Mouse (Mus musculus) limb, embryonic 14.5 days (tissue): ENCODE data around the gene Cps1. TPM values are rescaled to one million over a fixed set of nuclear protein-coding genes. Genes with fewer than 3 reads are reported as not detected.

Experiments
- ATAC-seq: fragments of 200-750 bp; cut with Nextera tagmentation; 2 replicates; pipeline ENCODE4 v1.8.0; 2017; ENCODE audit warnings: low read depth, moderate number of reproducible peaks, moderate TSS enrichment; ENCODE audit not compliant: low FRiP score
- DNase-seq: peaks from one replicate; pipeline ENCODE4 v3.0.0-alpha.2; 2015; ENCODE audit warnings: low spot score
- H3K27ac ChIP-seq: fragments of 300-500 bp; sonication (generic); replicated peaks from 2 replicates; pipeline ENCODE4 v1.5.1; 2014; ENCODE audit warnings: low read depth, mild to moderate bottlenecking, low read length, moderate library complexity, mixed read lengths
- H3K27me3 ChIP-seq: fragments of 300-500 bp; sonication (generic); 2 replicates; pipeline ENCODE4 v1.6.1; 2014; ENCODE audit warnings: low read length, mixed read lengths; ENCODE audit not compliant: control insufficient read depth, insufficient read depth
- H3K36me3 ChIP-seq: fragments of 300-500 bp; sonication (generic); 2 replicates; pipeline ENCODE4 v1.6.1; 2014; ENCODE audit warnings: mild to moderate bottlenecking, low read length, moderate library complexity, mixed read lengths; ENCODE audit not compliant: control insufficient read depth, insufficient read depth
- H3K4me1 ChIP-seq: fragments of 300-500 bp; sonication (generic); 2 replicates; pipeline ENCODE4 v1.6.1; 2014; ENCODE audit warnings: antibody characterized with exemption, low read length, mixed read lengths; ENCODE audit not compliant: control insufficient read depth, insufficient read depth
- H3K4me2 ChIP-seq: fragments of 300-500 bp; sonication (generic); replicated peaks from 2 replicates; pipeline ENCODE4 v1.6.1; 2014; ENCODE audit warnings: low read depth, mild to moderate bottlenecking, low read length, moderate library complexity; ENCODE audit not compliant: severe bottlenecking
- H3K4me3 ChIP-seq: fragments of 300-500 bp; sonication (generic); replicated peaks from 2 replicates; pipeline ENCODE4 v1.5.1; 2014; ENCODE audit warnings: low read length
- H3K9ac ChIP-seq: fragments of 300-500 bp; sonication (generic); 2 replicates; pipeline ENCODE4 v1.6.1; 2014; ENCODE audit warnings: mild to moderate bottlenecking, low read depth, low read length, moderate library complexity; ENCODE audit not compliant: severe bottlenecking
- H3K9me3 ChIP-seq: fragments of 300-500 bp; sonication (generic); 2 replicates; pipeline ENCODE4 v1.6.1; 2016; ENCODE audit warnings: low read length; ENCODE audit not compliant: control insufficient read depth
- POLR2A ChIP-seq: fragments of 200-500 bp; IDR thresholded peaks from 2 replicates; pipeline ENCODE4 v1.8.0; 2012; ENCODE audit warnings: inconsistent platforms, mild to moderate bottlenecking, moderate library complexity, borderline replicate concordance; ENCODE audit not compliant: insufficient read depth, insufficient read length; ENCODE audit errors: extremely low read depth
- WGBS: fragments of 180-500 bp; shearing (Covaris S2); extraction: QIAGEN DNeasy Blood & Tissue Kit; methylation state at CpG from one replicate; pipeline ENCODE4 v1.1.7; 2014; 5-methylcytosine and 5-hydroxymethylcytosine counted together
- polyA plus RNA-seq, 2 experiments: library from polyadenylated mRNA; depleted of rRNA in 1 of 2; stranded (reverse) in 1 of 2; unstranded in 1 of 2; fragments of >200 nt; fragmentation: Nextera tagmentation in 1 of 2; extraction: Ambion mirVana in 1 of 2; gene quantifications; 2 replicates each; pipeline versions ENCODE4 v1.2.1 to v1.2.3; 2012 to 2014

Cps1 gene
- polyA plus RNA-seq, 2 experiments = 0.11 to 0.29 TPM

DNA sequence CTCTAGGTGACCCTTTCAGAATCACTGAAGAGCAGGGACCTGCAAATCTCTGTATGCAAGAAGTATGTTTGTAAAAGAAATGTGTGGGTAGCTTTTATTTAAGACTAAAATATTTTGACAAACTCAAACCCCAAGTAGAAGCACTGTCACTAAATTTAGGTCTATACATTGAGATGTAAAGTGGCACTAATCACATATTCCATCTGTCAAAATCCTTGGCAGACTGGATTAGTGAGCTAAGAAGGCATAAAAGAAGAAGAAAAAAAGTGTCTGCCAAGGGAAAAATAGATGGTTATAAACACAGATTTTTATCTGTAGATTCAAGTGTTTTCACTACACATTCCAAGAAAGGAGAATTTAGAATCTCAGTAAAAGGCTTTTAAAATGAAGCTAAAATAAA is 145.6 kb downstream of the Cps1 start:
- H3K4me3 ChIP-seq = no peak overlapping the region
- no peak overlapping the region for H3K9ac ChIP-seq
- no peaks in the 10 kb centered on the region for H3K9me3 ChIP-seq
- no peak for ATAC-seq
- no peaks in the 10 kb centered on the region for H3K27me3 ChIP-seq
- no peak overlapping the region for H3K27ac ChIP-seq
- no peaks in the 10 kb centered on the region for H3K36me3 ChIP-seq
- no peaks in the 10 kb centered on the region for H3K4me1 ChIP-seq
- TF ChIP-seq POLR2A = no peak
- DNase-seq = no peak
- no peak overlapping the region for H3K4me2 ChIP-seq

DNA sequence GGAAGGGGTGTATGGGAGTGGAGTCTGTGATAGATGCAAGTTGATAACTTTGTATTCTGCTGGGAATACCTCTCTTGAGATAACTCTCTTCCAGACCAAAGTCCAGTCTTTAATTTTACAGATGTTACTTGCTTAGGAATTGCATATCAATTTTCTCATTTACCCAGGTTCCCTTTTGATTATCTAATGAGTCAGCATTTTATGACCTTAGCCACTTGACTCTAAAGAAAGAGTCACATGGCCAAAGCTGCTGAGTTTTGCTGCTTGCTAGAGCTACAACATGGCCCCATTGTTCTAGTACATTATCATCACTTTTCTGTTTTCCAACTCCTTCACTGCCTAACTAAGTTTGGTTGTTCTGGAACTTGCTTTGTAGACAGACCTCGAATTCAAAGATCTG is 153.4 kb downstream of the Cps1 start:
- Histone ChIP-seq H3K4me2 (no peak overlapping the region), H3K27ac (no peak overlapping the region), H3K9me3 (no peaks in the 10 kb centered on the region), H3K27me3 (no peaks in the 10 kb centered on the region), H3K36me3 (no peaks in the 10 kb centered on the region), H3K4me1 (no peaks in the 10 kb centered on the region), H3K9ac (no peak overlapping the region), H3K4me3 (no peak overlapping the region)
- WGBS = 79% methylated on average over 1 of the region's 1 CpGs
- no peak for DNase-seq
- no peak for TF ChIP-seq POLR2A
- no peak for ATAC-seq

Other genes starting within 250 kb of the Cps1 start
- gene Myl1, start 177.6 kb upstream of the Cps1 start, polyA plus RNA-seq (2012; rRNA removed) = 125 and 193 TPM in 2 replicates
- 463 and 677 TPM in 2 replicates for gene Myl1, start 177.6 kb upstream of the Cps1 start, polyA plus RNA-seq (2014; fragmentation: Nextera tagmentation; extraction: Ambion mirVana)
- gene Lancl1, start 84.2 kb upstream of the Cps1 start, polyA plus RNA-seq (2012; rRNA removed) = 156 and 196 TPM in 2 replicates
- gene Lancl1, start 84.2 kb upstream of the Cps1 start, polyA plus RNA-seq (2014; fragmentation: Nextera tagmentation; extraction: Ambion mirVana) = 139 and 152 TPM in 2 replicates